Mouse (Mus musculus) neural tube, embryonic 11.5 days (tissue): ENCODE data around the gene Lrrc8b. TPM values are rescaled to one million over a fixed set of nuclear protein-coding genes. Genes with fewer than 3 reads are reported as not detected.
A peak's percentile ranks its signal among the peaks of the same experiment; 100 is the strongest.

Source experiments
- ATAC-seq: fragments of 200-750 bp; cut with Nextera tagmentation; 2 replicates; pipeline ENCODE4 v1.8.0; 2017; ENCODE audit warnings: moderate number of reproducible peaks, mild to moderate bottlenecking, moderate TSS enrichment, moderate library complexity; ENCODE audit not compliant: insufficient read depth, low FRiP score, low TSS enrichment
- DNase-seq: peaks from one replicate; pipeline ENCODE4 v3.0.0-alpha.2; 2015; ENCODE audit warnings: low spot score
- H3K27ac ChIP-seq: fragments of 300-500 bp; sonication (generic); 2 replicates; pipeline ENCODE4 v1.5.1; 2014; ENCODE audit warnings: low read depth, mild to moderate bottlenecking, low read length
- H3K27me3 ChIP-seq: fragments of 300-500 bp; sonication (generic); 2 replicates; pipeline ENCODE4 v1.6.1; 2014; ENCODE audit warnings: mild to moderate bottlenecking, low read length, mixed read lengths; ENCODE audit not compliant: control insufficient read depth, insufficient read depth
- H3K36me3 ChIP-seq: fragments of 300-500 bp; sonication (generic); 2 replicates; pipeline ENCODE4 v1.6.1; 2014; ENCODE audit warnings: mild to moderate bottlenecking, low read length, moderate library complexity, mixed read lengths; ENCODE audit not compliant: control insufficient read depth, insufficient read depth
- H3K4me1 ChIP-seq: fragments of 300-500 bp; sonication (generic); 2 replicates; pipeline ENCODE4 v1.6.1; 2014; ENCODE audit warnings: low read length, mixed read lengths; ENCODE audit not compliant: control insufficient read depth, insufficient read depth
- H3K4me2 ChIP-seq: fragments of 300-500 bp; sonication (generic); 2 replicates; pipeline ENCODE4 v1.6.1; 2014; ENCODE audit warnings: low read depth, mild to moderate bottlenecking, moderate library complexity
- H3K4me3 ChIP-seq: fragments of 300-500 bp; sonication (generic); 2 replicates; pipeline ENCODE4 v1.5.1; 2014; ENCODE audit warnings: low read depth, low read length
- H3K9ac ChIP-seq: fragments of 300-500 bp; sonication (generic); 2 replicates; pipeline ENCODE4 v1.6.1; 2014; ENCODE audit warnings: mild to moderate bottlenecking, low read length
- H3K9me3 ChIP-seq: fragments of 300-500 bp; sonication (generic); 2 replicates; pipeline ENCODE4 v1.6.1; 2016; ENCODE audit warnings: low read length; ENCODE audit not compliant: control insufficient read depth
- WGBS: fragments of 180-500 bp; shearing (Covaris S2); extraction: QIAGEN DNeasy Blood & Tissue Kit; methylation state at CpG from one replicate; pipeline ENCODE4 v1.1.7; 2014; 5-methylcytosine and 5-hydroxymethylcytosine counted together
- polyA plus RNA-seq: library from polyadenylated mRNA; unstranded; fragments of >200 nt; fragmentation: Nextera tagmentation; extraction: Ambion mirVana; gene quantifications from 2 replicates; pipeline ENCODE4 v1.2.1, GENCODE M21; 2014

The Lrrc8b gene
- polyA plus RNA-seq, 1 experiment from 2014 or later: 14.8 TPM

DNA sequence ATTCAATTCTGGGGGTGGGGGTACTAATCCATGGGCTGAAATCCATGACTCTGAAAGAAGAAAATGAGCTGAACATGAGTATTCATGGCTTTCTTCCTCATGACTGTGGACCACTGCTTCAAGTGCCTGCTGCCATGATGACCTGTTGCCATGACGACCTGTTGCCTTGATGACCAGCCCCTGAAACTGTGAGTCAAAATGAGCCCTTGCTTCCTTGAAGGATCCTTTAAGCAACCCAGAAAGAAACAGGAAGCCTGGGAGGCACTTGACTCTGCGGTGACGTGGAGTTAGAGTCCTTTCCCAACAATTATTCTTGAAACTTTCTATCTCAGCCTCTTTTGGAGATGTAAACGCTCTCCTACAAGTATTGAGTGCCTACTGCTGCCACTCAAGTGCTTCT, 80.6 kb downstream of the Lrrc8b start:
- ATAC-seq (no peak), DNase-seq (no peak)
- 78% methylated on average over 4 of the region's 4 CpGs for WGBS
- Histone ChIP-seq H3K9ac (no peak overlapping the region), H3K36me3 (no peaks in the 10 kb centered on the region), H3K4me3 (no peak overlapping the region), H3K9me3 (no peaks in the 10 kb centered on the region), H3K27me3 (no peaks in the 10 kb centered on the region), H3K4me1 (peaks cover 16% of the 10 kb centered on the region), H3K27ac (no peak overlapping the region), H3K4me2 (no peak overlapping the region)

- no peak for ATAC-seq
- Histone ChIP-seq H3K4me3 (no peak overlapping the region), H3K4me2 (no peak overlapping the region), H3K27ac (no peak overlapping the region), H3K36me3 (no peaks in the 10 kb centered on the region), H3K9ac (no peak overlapping the region), H3K4me1 (peaks cover 16% of the 10 kb centered on the region), H3K27me3 (no peaks in the 10 kb centered on the region), H3K9me3 (no peaks in the 10 kb centered on the region)
- 78% methylated on average over 7 of the region's 7 CpGs for WGBS
- no peak for DNase-seq
These were observed 81.0 kb downstream of the Lrrc8b start for GRCm38 (mm10) chr5:105496586-105496985.

GRCm38 (mm10) chr5:105498429-105499000, 82.9 kb downstream of the Lrrc8b start:
- Histone ChIP-seq H3K9ac (no peak overlapping the region), H3K36me3 (no peaks in the 10 kb centered on the region), H3K4me1 (peaks cover 16% of the 10 kb centered on the region), H3K27me3 (no peaks in the 10 kb centered on the region), H3K4me2 (no peak overlapping the region), H3K27ac (0 out of 2 replicates have a peak overlapping the region, but pooled peaks have one; percentile 20), H3K9me3 (no peaks in the 10 kb centered on the region), H3K4me3 (no peak overlapping the region)
- no peak for DNase-seq
- WGBS: 40% methylated on average over 4 of the region's 4 CpGs
- no peak for ATAC-seq

- Histone ChIP-seq H3K9me3 (no peaks in the 10 kb centered on the region), H3K36me3 (no peaks in the 10 kb centered on the region), H3K4me1 (peaks cover 14% of the 10 kb centered on the region), H3K9ac (no peak overlapping the region), H3K4me3 (no peak overlapping the region), H3K27me3 (no peaks in the 10 kb centered on the region), H3K27ac (no peak overlapping the region), H3K4me2 (no peak overlapping the region)
- DNase-seq: no peak
- 77% methylated on average over 1 of the region's 1 CpGs for WGBS
- ATAC-seq: no peak
These were observed 83.8 kb downstream of the Lrrc8b start for GRCm38 (mm10) chr5:105499396-105499795.

DNA sequence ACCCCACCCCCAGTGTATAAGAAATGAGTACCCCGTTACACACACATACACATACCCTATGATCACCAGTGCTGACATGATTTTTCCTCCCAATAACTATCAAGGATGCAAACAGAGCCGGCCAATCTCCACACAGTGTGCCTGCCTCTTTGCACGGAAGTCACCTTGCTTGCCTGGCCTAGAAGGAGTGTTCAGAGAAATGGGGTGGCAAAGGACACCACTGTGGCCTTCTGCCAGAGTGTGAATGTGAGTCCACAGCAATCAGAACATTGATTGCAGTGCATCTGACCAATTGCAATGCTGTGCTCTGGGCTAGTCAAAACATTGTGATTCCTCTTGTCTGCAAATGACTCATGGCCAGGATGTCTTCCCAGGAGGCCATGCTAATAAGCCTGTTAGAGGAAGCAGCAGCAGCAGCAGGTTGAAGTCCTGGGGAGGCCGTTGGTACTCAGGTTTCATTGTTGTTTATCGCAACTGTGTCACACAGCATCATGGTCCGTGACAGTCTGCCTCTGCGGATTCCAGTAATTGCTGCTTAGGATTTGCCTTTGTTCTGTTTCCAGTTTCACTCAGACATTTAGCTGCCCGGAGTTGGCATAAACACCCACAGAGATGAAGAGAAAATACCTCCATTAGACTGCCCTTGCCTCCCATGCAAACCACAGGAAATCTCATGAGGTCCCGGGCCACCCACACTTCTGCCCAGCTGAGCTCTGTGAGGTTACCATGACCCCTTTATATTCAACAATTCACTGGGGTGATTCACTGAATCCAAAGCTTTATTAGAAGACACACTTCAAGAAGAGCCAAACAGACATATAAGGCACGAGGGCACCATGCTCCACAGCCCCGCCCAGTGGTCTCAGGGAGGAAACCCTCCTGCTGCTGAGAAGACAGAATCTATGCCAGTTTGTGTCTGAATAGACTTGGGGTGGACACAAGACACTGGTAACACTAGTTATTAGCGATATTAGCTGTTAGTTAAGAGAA, 84.9 kb downstream of the Lrrc8b start:
- H3K27ac ChIP-seq: no peak overlapping the region
- no peak for ATAC-seq
- WGBS: 47% methylated on average over 12 of the region's 12 CpGs
- no peak overlapping the region for H3K4me2 ChIP-seq
- H3K4me3 ChIP-seq: no peak overlapping the region
- peak; percentile 24 for DNase-seq
- no peaks in the 10 kb centered on the region for H3K9me3 ChIP-seq
- H3K36me3 ChIP-seq: no peaks in the 10 kb centered on the region
- H3K9ac ChIP-seq: no peak overlapping the region
- H3K4me1 ChIP-seq: peaks cover 12% of the 10 kb centered on the region
- no peaks in the 10 kb centered on the region for H3K27me3 ChIP-seq

DNA sequence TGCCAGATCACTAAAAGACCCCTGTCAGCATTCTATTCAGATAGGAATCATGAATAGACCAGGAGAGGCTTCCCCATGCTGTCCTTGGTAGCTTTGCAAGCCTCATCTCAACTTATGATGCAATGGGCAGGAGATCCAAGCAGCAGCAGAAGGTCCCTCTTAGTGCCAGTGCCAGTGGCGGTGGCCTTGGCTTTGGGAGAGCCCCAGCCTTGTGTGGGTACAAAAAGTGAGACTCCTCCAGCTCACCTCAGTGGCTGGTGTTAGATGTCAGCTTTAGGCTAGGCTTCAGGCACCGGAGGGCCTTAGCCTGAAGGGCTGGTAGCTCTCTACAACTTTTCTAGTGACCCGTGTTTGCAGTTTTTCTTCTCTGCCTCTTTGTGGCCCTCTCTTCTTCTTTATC, 85.6 kb downstream of the Lrrc8b start:
- Histone ChIP-seq H3K36me3 (no peaks in the 10 kb centered on the region), H3K27me3 (no peaks in the 10 kb centered on the region), H3K9ac (no peak overlapping the region), H3K4me2 (no peak overlapping the region), H3K4me3 (no peak overlapping the region), H3K27ac (no peak overlapping the region), H3K4me1 (peaks cover 8% of the 10 kb centered on the region), H3K9me3 (no peaks in the 10 kb centered on the region)
- WGBS: 84% methylated on average over 3 of the region's 3 CpGs
- DNase-seq (no peak), ATAC-seq (no peak)

GRCm38 (mm10) chr5:105508813-105509212, 93.2 kb downstream of the Lrrc8b start:
- ATAC-seq (no peak), DNase-seq (no peak)
- Histone ChIP-seq H3K27me3 (no peaks in the 10 kb centered on the region), H3K4me1 (no peaks in the 10 kb centered on the region), H3K9me3 (no peaks in the 10 kb centered on the region), H3K36me3 (no peaks in the 10 kb centered on the region), H3K4me3 (no peak overlapping the region), H3K4me2 (no peak overlapping the region), H3K9ac (no peak overlapping the region), H3K27ac (no peak overlapping the region)
- 95% methylated on average over 6 of the region's 6 CpGs for WGBS

DNA sequence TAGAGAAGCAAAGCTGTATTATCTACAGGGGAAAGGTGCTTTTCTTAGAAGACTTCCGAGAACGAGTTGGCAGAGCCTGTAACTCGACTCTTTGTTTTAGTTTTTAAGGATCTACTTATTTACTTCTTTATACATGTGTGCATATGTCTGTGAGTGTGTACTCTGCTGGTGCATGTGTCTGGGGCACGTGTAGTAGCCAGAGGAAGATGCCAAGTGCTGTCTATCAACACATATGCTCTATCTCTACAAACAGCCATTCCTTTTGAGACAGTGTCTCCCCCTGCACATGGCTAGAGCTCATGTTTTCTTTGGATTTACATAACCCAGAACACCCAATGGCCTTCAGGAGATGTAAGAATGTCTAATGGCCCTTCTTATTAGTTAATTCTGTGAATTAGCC, 96.7 kb downstream of the Lrrc8b start:
- H3K27ac ChIP-seq: no peak overlapping the region
- H3K9me3 ChIP-seq: no peaks in the 10 kb centered on the region
- no peak overlapping the region for H3K9ac ChIP-seq
- no peak overlapping the region for H3K4me3 ChIP-seq
- H3K27me3 ChIP-seq: no peaks in the 10 kb centered on the region
- 76% methylated on average over 4 of the region's 4 CpGs for WGBS
- ATAC-seq (no peak), DNase-seq (no peak)
- H3K4me1 ChIP-seq: no peaks in the 10 kb centered on the region
- no peaks in the 10 kb centered on the region for H3K36me3 ChIP-seq
- H3K4me2 ChIP-seq: no peak overlapping the region

DNA sequence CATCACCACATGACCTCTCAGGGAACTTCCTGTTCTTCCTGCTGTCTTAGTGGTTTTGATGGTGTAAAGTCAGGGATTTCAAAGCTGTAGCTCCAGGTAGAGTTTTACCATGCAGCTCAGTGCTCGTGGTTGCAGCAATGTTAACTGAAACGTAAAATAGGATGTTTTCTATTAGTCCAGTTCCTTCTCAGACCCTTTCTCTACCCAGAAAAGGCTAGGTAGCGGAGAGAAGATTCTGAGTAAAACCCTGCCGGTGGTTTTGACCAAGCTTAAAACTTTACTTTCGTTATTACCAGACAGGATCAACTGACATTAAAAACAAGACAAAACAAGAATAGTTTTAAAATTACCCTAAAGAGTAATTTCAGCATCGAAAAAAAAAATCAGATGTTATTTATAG, 100.0 kb downstream of the Lrrc8b start:
- Histone ChIP-seq H3K27me3 (no peaks in the 10 kb centered on the region), H3K9me3 (no peaks in the 10 kb centered on the region), H3K9ac (no peak overlapping the region), H3K4me3 (no peak overlapping the region), H3K4me1 (no peaks in the 10 kb centered on the region), H3K36me3 (no peaks in the 10 kb centered on the region), H3K27ac (no peak overlapping the region), H3K4me2 (no peak overlapping the region)
- WGBS: 69% methylated on average over 6 of the region's 6 CpGs
- ATAC-seq (no peak), DNase-seq (no peak)
